Mouse (Mus musculus): ENCODE measurements around the gene Bcdin3d.

The Bcdin3d gene

DNA sequence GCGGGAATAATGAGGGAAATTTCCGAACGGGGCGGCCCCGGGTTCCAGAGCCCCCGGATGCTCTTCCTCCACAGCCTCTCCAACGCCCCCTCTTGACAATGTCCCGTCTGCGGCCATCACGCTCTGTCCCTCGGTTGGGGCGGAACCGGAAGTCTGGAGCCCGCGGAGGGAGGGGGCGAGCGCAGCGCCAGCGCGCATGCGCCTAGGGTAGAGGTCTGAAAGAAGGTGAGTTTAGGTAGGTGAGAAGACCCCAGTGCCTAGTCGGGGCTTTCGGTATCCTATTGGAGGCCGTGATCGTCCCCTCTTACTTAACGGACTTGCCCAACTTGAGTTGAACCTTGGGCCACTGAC, at the start of gene Bcdin3d:
Bcdin3d (minus strand) TSS at position 155 of the 351 bp plus-strand sequence.
- DNase-seq (ENCODE audit: low spot score in 2 of 2) = peak; percentile 68 to 81

DNA sequence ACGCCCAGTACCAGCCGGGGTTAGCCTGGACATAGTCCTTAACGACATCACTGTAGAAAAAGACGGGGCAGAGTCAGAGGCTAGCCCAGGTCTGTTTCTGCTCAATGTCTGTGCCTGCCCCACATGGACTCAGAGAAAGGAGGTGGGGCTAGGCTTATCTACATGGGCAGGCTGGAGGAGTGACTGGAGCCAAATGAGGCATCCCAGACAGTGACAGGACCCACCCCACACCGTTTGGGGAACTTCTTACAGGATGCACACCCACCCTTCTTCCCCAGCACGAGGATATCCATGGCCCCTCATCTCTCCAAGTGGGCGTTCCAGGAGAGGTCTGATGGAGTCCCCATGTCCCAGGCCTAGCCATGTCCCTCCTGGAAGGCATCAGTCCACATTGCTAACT, 45.8 kb upstream of the Bcdin3d start:
- no peak for DNase-seq (ENCODE audit: low spot score in 2 of 2)

DNA sequence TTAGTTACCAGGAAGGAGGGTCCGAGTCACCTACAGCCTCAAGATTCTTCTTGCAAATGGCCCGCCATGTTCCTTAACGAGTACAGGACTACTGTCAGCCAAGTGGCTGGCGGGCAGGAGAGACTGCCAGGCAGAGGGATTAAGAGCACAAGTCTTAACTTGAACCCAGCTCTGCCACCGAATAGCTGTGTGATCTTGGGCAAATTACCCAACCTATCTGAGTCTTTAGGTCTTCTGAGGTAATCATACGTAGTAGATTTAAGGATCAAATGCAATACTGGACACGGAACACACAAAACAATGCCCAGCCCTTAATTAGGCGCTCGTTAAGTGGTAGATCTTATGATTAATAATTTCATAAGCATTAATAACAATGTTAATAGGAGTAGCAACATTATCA, 45.1 kb upstream of the Bcdin3d start:
- no peak for DNase-seq (ENCODE audit: low spot score in 2 of 2)

DNA sequence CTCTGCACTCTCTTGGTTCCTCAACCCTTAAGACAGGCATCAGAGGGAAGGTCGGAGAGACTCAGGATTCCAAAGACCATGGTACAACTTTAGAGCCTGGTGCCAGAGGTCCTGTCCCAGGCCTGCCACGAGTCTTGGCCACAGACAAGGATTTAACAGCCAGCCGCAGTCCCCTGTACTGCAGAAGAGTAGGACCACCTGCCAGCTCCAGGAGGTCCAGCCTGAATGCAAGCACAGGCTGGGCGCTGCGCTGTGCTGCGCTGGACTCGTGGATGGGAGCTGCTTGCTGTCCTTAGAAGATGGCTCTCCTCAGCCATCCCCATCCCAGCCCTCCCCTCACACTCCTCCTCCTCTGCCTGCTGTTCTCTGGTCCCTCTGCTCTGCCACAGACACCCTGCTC, 43.2 kb upstream of the Bcdin3d start:
- DNase-seq (ENCODE audit: low spot score in 2 of 2) = no peak

DNA sequence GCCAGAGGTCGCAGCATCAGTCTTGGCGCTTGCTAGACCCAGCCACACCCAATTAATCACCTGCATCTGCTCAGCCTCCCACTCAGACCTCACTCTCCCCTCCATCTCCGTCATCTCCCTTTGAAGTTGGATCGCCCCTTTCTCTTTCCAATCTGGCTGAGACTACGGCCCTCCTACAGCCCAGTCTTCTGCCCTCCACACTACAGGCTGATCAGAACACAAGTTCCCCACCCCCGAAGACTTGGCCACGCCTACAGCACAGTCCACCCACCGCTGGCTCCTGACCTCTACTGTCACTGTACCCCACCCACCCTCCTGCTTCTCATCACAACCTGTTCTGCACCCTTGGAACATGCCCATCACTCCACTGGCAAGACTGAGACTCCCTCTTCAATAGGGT, 42.2 kb upstream of the Bcdin3d start:
- no peak for DNase-seq (ENCODE audit: low spot score in 2 of 2)

DNA sequence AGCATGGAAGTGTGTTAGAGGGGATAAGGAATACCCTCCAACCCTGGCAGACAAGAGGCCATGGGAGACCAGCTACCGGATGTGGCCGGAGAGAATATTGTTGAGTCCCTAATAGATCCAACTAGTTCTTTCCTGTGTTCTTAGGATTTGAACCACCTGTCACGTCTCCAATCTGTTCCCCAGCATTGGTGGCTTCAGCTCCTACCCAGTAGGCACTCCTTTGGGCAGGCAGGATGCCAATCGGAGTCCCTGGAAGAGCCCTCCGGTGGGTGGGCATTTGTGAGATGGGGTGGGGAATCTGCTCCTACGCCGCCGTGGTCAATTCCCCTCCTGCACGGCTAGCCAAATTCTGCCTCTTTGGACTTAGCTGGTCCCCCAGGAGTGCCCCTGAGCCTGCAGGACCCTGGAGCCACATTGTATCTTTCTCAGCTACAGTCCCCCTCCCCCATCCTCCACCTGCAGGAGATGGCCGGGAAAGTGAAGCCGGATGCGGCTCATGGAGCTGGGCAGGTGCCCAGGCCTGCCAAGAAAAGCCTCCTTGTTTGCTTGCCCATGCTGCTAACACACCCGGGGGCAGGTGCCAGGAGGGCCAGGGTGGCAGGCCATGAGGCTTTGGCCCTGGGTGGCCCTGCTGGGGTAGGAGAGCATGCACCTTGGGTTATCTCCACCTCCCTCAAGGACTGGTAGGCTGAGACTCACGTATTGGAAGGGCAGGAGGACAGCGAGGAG, 37.4 kb upstream of the Bcdin3d start:
- no peak for DNase-seq (ENCODE audit: low spot score in 2 of 2)

DNA sequence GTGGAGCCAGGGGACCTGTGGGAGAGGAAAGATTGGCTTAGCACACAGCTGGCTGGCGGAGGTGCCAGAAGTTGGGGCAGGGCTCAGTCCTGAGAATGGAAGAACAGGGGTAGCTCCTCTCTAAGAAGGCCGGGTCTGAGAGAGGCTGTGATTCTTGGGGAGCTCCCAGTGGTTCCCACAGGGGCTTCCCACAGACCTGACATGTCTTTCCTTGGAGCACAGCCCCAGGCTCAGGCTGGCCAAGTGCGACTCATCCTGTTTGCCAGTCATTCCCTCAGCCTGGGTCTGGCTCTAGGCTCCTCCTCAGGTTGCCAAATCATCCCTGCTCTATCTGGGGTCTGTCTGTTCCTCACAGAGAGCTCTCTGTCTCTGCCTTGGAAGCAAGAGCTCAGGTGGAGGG, 36.1 kb upstream of the Bcdin3d start:
- no peak for DNase-seq (ENCODE audit: low spot score in 2 of 2)

DNA sequence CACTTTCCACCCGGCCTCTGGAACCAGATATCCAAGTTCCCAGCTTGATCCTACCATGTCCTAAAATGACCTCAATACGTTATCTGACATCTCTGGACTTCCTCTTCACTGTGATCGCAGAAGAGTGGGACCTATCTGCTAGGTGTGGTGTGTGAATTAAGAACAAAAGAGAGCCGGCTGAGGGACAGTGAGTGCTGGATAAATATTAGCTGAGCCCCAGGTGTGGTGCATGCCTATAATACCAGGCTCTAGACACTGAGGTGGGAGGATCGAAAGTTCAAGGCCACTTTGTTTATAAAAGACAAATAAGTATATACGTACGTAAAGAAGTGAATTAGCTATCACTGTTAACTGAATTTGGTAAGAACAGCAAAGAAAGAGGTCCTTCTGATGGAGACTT, 35.3 kb upstream of the Bcdin3d start:
- no peak for DNase-seq (ENCODE audit: low spot score in 2 of 2)

DNA sequence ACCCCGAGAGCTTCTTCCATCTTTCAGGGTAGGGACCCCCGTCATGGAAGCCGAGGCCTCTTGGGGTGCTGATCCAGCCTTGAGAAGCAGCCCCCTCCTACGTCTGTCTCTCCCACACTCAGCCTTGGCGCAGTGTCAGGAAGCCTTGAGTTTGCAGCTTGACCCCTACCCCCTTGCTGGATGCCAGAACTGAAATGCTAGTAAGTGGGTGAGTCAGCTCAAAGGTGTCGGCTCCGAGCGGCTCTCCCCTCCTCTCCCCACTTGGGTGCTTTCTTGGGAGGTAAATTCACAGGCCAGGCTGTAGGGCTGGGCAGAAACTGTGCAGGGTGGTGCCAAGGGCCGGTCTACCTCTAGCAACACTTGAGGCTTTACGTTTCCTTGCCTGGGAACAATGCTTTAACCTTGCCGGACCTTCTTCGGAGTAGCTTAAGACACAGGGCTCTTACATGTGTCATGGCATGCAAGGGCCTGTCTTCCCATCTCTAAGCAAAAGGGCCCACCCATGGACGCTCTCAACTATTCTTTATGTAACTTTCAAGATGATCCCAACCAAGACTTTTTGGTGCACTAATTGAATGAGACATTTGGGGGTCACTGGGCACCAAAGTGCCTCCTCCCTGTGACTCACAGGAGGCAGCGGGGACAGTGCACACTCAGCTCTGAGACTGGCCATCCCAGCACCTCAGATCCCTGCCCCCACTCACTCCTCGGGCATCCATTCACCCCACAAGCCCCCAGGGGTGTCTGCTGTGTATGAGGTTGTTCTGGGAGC, 31.0 kb upstream of the Bcdin3d start:
- no peak for DNase-seq (ENCODE audit: low spot score in 2 of 2)

DNA sequence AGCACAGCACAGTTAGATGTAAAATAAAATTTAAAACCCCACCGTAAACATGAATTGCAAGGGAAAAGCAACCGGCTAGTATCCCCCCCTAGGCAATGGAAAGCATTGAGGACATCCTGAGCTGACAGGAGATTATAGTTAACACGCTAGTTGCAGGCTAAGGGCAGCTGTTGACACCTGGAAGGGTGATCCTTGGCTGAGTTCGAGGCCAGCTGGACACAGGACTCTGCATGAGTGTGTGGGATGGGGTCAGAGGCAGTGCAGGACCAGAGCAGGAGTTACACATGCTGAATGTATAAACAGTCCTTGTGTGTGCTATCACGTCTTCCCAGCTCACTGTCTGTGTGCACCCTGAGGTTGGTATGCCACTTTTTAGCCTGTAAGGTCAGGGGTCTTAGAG, 28.7 kb upstream of the Bcdin3d start:
- no peak for DNase-seq (ENCODE audit: low spot score in 2 of 2)

DNA sequence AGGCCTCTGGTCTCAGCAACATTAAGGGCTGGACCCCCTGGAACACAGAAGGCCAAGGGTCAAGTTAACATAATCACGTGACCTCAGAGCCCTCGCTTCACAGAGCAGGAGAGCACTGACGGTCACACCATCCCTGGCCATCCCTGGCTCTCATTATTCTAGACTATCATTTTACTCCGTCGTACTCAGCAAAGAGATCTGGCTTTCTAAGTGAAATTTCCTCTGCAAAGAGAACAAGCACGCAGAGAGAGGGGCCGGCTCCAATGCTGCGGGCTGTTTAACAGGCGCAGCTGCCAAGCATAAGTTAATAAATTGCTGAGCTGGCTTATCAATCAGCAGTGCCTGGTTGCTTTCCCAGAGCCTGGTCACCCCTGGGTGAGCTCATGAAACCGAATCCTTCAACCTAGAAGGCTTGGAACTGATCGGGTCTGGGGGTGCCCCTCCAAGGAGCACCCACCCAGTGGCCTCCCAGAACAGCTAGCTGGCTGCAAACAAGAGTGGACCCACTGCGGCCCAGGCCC, 27.8 kb upstream of the Bcdin3d start:
- DNase-seq (ENCODE audit: low spot score in 2 of 2) = no peak

DNA sequence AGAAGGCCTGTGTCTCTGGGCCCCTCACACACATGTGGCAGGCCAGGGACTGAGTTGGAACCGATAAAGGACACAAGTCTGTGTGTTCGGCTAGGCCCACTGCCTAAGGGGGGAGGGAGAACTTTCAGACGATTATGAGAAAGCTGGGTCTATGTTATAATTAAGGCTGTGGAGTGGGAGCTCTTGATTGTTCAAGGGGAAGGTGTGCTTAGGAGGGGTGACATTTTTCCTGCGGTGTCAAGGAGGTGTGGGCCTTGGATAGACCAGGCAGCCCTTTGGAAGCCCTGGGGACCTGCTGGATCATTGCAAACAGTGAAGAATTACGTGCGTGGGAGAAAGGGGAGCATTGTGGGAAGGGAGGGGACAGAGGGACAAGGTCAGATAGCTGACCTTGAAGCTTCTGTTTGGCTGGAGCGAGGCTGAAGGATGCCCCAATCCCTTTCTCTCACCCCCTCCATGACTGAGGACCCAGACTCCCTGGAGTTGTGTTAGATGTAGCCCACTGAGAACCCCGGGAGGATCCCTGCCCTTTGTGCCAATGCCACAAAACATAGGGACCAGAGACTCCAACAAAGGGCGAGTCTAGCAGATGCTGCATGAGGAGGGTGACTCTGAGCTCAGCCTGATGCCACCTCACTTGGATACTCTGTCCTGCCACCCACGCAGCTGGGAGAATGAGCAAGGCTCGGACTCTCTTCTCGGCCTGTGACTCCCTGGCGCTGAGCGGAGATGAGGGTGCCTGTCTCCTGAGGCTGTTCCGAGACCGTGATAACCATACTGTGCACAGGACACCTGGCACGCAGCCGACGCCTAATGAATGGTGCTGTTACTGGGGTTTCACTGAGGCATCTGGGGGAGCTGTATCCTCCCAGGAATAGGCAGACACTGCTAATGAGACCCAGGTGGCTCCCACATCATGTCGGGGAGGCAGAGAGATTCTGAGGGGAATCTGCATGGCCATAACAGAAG, 27.0 kb upstream of the Bcdin3d start:
- no peak for DNase-seq (ENCODE audit: low spot score in 2 of 2)

DNA sequence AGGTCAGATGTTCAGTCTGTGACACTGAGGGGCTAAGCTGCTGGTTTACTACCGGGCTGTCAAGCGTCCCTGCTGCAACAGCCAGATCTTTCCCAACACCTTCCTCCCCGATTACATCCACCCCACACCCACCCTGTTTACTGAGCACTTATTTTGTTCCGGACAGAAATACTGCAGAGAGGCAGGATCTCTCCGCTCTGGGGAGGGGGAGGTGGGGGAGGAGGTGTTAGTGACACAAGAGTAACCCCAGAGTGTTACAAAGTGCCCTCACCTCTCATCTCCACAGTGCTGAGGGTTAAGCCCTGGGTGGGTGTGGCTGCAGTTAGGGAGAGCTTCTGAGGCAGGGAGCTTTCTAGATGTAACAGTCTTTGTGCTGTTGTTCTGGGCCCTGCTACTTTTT, 25.8 kb upstream of the Bcdin3d start:
- DNase-seq (ENCODE audit: low spot score in 2 of 2) = no peak

DNA sequence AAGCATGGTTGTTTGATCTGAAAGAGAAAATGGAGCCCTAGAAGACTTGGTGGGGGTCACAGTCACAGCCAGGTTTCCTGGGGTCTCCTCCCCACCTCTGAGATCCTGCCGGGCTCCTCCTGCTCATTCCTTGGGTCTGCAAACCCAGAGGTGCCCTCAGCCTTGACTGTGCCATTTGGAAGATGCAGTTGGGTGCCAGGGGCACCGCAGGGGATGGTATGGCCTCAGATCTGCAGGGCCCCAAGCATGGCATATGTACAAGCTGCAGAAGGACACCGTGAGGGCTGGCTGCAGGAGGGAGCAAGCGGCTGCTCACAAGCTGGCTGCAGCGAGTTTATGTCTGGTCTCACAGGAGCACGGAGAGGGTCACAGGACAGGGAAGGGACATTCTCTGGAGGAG, 25.2 kb upstream of the Bcdin3d start:
- no peak for DNase-seq (ENCODE audit: low spot score in 2 of 2)

DNA sequence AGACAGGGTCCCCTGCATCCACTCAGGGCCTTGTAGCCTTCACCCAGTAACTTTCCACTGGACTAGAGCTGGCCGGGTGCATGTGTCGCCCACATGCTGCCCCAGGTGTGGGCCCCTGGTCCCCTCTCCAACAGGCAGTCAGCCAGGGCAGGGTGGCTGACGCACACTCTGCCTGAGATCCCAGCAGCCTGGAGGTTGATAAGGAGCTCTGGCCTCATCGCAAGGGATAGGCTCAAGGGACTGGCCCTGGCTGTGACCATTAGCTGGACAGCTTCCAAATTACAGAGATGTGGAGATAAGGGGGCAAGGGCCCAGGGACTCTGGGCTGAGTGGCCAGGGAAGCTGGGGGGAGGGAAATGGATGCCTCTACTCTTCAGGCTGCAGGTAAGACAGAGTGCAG, 24.3 kb upstream of the Bcdin3d start:
- no peak for DNase-seq (ENCODE audit: low spot score in 2 of 2)

DNA sequence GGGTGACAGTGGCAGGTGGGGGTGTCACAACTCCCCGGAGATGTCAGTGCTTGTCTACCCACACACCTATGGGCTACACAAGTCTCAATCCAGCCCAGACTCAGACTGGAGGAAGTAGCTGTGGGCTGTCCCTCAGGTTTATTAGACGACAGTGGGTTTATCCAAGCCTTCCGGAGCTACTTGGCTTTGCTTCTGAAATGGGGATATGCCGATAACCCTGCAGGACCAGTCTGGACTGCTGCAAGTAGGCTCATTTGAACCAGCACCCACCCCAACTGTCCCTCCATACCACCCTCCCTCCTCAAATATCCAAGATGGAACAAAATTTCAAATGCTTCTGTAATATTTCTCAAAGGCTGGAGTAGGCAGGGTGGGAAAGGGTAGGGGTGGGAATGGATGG, 23.8 kb upstream of the Bcdin3d start:
- no peak for DNase-seq (ENCODE audit: low spot score in 2 of 2)

DNA sequence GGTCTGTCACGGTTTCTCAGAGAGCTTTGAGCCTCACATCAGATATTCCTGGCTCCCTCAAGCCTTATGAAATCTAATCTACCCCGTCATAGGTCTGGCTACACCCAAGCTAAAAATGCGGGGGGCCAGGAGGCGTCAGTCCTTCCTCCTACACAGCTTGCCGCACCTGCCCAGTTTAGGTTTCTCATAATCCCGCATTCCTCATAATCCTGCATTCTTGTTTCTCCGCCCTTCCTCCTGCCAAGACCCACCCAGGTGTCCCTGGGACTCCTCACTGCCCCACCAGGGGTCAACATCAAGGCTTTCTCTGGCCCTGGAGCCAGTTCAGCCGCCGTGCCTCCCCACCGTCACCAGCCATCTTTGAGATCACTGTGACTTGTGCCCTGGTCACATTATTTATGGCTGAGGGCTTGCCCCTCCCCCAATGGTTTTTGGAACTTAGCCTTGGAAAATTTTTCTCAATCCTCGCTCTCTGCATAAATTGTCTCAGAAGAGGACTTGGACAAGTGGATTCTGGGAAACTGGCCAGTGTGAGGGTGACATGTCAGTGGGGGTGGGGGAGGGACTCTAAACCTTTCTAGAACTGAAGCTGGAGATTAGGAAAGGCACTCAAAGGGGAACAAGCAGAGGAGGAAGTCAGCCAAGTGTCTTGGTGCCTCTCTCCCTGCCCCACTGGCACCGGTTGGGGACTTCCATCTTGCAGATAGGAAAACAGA, 23.2 kb upstream of the Bcdin3d start:
- DNase-seq (ENCODE audit: low spot score in 2 of 2) = no peak

DNA sequence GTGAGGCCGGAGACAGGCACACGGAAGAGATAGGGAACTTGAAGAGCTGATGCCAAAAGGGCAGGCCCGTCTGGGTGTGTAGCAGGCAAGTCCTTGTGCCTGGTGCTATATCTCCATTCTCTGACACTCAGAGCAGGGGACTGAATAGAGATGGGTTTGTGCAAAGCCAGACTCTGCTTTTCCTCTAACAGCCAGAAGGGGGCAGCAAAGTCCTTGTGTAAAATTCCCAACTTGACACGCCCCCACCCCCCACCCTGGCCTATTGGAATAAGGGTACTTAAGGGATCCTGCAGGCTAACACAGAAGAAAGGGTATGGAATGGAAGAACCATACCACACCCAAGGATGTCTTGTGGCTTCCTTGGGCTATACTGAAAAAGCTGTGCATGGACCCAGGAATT, 22.5 kb upstream of the Bcdin3d start:
- DNase-seq (ENCODE audit: low spot score in 2 of 2) = no peak

DNA sequence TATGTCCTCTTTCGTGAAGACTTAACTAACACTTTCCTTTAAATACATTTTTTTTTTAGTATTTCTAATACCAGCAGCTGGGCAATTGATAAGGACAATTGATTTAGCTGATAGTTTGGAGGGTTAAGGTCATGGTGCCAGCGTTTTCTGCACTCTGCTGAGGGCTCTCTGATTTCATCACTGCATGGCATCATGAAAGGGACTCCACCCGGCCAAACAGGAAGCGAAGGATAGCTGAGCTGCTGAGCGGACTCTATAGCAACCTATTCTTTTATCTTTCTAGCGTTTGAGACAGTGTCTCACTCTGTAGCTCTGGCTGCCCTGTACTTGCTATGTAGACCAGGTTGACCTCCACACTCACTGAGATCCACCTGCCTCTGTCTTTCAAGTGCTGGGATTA, 10.2 kb upstream of the Bcdin3d start:
- DNase-seq (ENCODE audit: low spot score in 2 of 2) = no peak

DNA sequence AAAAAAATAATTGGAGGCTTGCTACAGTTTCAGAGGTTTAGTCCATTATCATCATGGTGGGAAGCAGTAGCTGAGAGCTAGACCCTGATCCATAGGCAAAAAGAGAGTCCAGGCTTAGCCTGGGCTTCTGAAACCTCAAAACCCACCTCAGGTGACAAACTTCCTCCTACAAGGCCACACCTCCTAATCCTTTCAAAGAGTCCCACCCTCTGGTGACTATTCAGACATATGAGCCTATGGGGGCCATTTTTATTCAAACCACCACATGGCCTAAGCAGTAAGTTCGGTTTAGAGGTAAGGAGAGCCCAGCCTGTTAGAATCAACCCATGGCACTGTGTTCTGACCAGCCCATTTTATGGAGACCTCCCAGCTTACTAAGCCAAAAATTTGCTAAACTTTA, 1.3 kb upstream of the Bcdin3d start:
- no peak for DNase-seq (ENCODE audit: low spot score in 2 of 2)

DNA sequence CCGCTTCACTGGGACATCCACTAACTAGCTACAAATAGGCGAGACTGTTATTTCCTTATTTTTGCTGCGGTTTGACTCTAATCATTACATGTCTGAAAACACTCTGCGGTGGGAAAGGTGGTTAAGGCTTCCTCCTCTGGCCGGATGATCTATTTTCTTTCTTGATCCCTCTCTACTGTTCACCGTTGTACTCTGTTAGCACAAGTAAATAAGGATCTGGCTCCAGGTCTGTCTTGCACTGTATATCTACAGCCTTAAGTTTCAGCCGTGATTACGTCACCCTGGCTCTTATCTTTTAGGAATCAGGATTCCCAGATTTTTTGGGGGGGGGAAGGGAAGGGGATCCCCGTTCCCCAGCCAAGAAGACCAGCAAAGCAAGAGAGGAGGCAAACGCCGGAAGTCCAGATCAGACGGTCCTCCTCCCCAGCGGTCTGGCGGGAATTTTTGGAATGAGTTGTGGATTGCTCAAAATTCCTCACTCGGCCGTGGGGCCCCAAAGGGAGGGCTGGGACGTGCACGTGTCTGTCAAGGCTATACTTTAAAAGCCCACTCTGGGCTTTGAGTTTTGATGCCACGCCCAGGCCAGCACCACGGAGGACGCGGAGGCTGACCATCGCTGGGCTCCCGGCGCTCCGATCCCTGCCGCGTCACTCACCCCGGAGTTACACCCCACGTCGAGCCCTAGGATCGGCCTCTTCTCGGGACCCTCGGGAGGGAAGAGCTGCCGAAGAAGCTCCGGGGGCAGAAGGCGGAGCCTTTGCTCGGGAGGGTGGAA, 542 bp downstream of the Bcdin3d start:
- no peak for DNase-seq (ENCODE audit: low spot score in 2 of 2)
